Mouse (Mus musculus) liver, postnatal 0 days (tissue): ENCODE measurements around the gene Ptrhd1.

ENCODE experiments used
- CTCF ChIP-seq: sonication (generic); IDR thresholded peaks from 2 replicates; pipeline ENCODE4 v1.5.1; 2016; ENCODE audit warnings: antibody characterized with exemption, low read depth
- EP300 ChIP-seq: IDR thresholded peaks from 2 replicates; pipeline ENCODE4 v1.6.1; 2016; ENCODE audit warnings: antibody characterized with exemption, low read depth, mild to moderate bottlenecking

GRCm38 (mm10) chr12:4285186-4285585 is 51.4 kb downstream of the Ptrhd1 start:
- TF ChIP-seq CTCF (no peak), EP300 (no peak)
